Mouse (Mus musculus): Measurements from ENCODE around the gene Fut11. TPM values are rescaled to one million over a fixed set of nuclear protein-coding genes. Genes with fewer than 3 reads are reported as not detected.

The Fut11 gene
- polyA plus RNA-seq, 1 experiment from 2014 or later = 13.7 TPM

- H3K4me3 ChIP-seq (ENCODE audit: low read depth, low read length) = no peak overlapping the region
- no peak overlapping the region for H3K4me2 ChIP-seq (replicated peaks; ENCODE audit: low read depth)
- no peak overlapping the region for H3K27ac ChIP-seq (replicated peaks)
- H3K4me1 ChIP-seq (replicated peaks; ENCODE audit: control insufficient read depth, insufficient read depth) = no peaks in the 10 kb centered on the region; the same call in 1 of the 2 replicates
- 0 out of 2 replicates have a peak overlapping the region, but pooled peaks have one; percentile 31 for H3K9ac ChIP-seq (ENCODE audit: low read length)
- H3K36me3 ChIP-seq (ENCODE audit: control insufficient read depth, insufficient read depth, low read length) = peaks cover 17% of the 10 kb centered on the region
- peak; percentile 76 for DNase-seq (ENCODE audit: low spot score)
- 0 out of 2 replicates have a peak, but pooled peaks have one; percentile 12 for TF ChIP-seq CTCF (IDR thresholded peaks at IDR 0.05; ENCODE audit: low read depth)
- no peak for TF ChIP-seq EP300 (optimal IDR thresholded peaks at IDR 0.05)
- H3K27me3 ChIP-seq (ENCODE audit: control insufficient read depth, insufficient read depth, low read length) = no peaks in the 10 kb centered on the region
- WGBS = 55% methylated on average over 9 of the region's 9 CpGs
- peak; percentile 34; the same call in 1 of the 2 replicates for ATAC-seq (ENCODE audit: low FRiP score, low TSS enrichment)
- H3K9me3 ChIP-seq (ENCODE audit: control insufficient read depth, low read length) = no peaks in the 10 kb centered on the region
These were observed 46.5 kb downstream of the Fut11 start for GRCm38 (mm10) chr14:20741301-20741700.

GRCm38 (mm10) chr14:20743614-20744013 lies 48.8 kb downstream of the Fut11 start:
- Histone ChIP-seq H3K27ac (replicated peaks) (no peak overlapping the region), H3K9ac (ENCODE audit: low read length) (no peak overlapping the region), H3K27me3 (ENCODE audit: control insufficient read depth, insufficient read depth, low read length) (no peaks in the 10 kb centered on the region), H3K4me1 (replicated peaks; ENCODE audit: control insufficient read depth, insufficient read depth) (no peaks in the 10 kb centered on the region), H3K4me2 (replicated peaks; ENCODE audit: low read depth) (no peak overlapping the region), H3K4me3 (ENCODE audit: low read depth, low read length) (no peak overlapping the region), H3K9me3 (ENCODE audit: control insufficient read depth, low read length) (no peaks in the 10 kb centered on the region), H3K36me3 (ENCODE audit: control insufficient read depth, insufficient read depth, low read length) (peaks cover 21% of the 10 kb centered on the region)
- no peak for ATAC-seq (ENCODE audit: low FRiP score, low TSS enrichment)
- no peak for DNase-seq (ENCODE audit: low spot score)
- peak; percentile 38 for TF ChIP-seq CTCF (IDR thresholded peaks at IDR 0.05; ENCODE audit: low read depth)
- TF ChIP-seq EP300 (optimal IDR thresholded peaks at IDR 0.05) = no peak
- 63% methylated on average over 3 of the region's 3 CpGs for WGBS

- Histone ChIP-seq H3K4me2 (replicated peaks; ENCODE audit: low read depth) (no peak overlapping the region), H3K4me3 (ENCODE audit: low read depth, low read length) (no peak overlapping the region), H3K9ac (ENCODE audit: low read length) (no peak overlapping the region), H3K4me1 (replicated peaks; ENCODE audit: control insufficient read depth, insufficient read depth) (no peaks in the 10 kb centered on the region), H3K36me3 (ENCODE audit: control insufficient read depth, insufficient read depth, low read length) (peaks cover 15% of the 10 kb centered on the region), H3K27ac (replicated peaks) (no peak overlapping the region), H3K27me3 (ENCODE audit: control insufficient read depth, insufficient read depth, low read length) (no peaks in the 10 kb centered on the region), H3K9me3 (ENCODE audit: control insufficient read depth, low read length) (no peaks in the 10 kb centered on the region)
- 67% methylated on average over 3 of the region's 3 CpGs for WGBS
- DNase-seq (ENCODE audit: low spot score) (no peak), ATAC-seq (ENCODE audit: low FRiP score, low TSS enrichment) (no peak)
- TF ChIP-seq CTCF (IDR thresholded peaks at IDR 0.05; ENCODE audit: low read depth) (peak; percentile 58), EP300 (optimal IDR thresholded peaks at IDR 0.05) (no peak)
These were observed 52.2 kb downstream of the Fut11 start for GRCm38 (mm10) chr14:20746935-20747334.

GRCm38 (mm10) chr14:20748388-20748787 lies 53.6 kb downstream of the Fut11 start:
- Histone ChIP-seq H3K9ac (ENCODE audit: low read length) (no peak overlapping the region), H3K27ac (replicated peaks) (no peak overlapping the region), H3K4me2 (replicated peaks; ENCODE audit: low read depth) (no peak overlapping the region), H3K4me1 (replicated peaks; ENCODE audit: control insufficient read depth, insufficient read depth) (no peaks in the 10 kb centered on the region), H3K4me3 (ENCODE audit: low read depth, low read length) (no peak overlapping the region), H3K9me3 (ENCODE audit: control insufficient read depth, low read length) (no peaks in the 10 kb centered on the region), H3K36me3 (ENCODE audit: control insufficient read depth, insufficient read depth, low read length) (peaks cover 15% of the 10 kb centered on the region), H3K27me3 (ENCODE audit: control insufficient read depth, insufficient read depth, low read length) (no peaks in the 10 kb centered on the region)
- no peak for TF ChIP-seq CTCF (IDR thresholded peaks at IDR 0.05; ENCODE audit: low read depth)
- no peak for TF ChIP-seq EP300 (optimal IDR thresholded peaks at IDR 0.05)
- ATAC-seq (ENCODE audit: low FRiP score, low TSS enrichment) (no peak), DNase-seq (ENCODE audit: low spot score) (no peak)
- WGBS = 70% methylated on average over 4 of the region's 4 CpGs

- Histone ChIP-seq H3K36me3 (ENCODE audit: control insufficient read depth, insufficient read depth, low read length) (0 out of 2 replicates have a peak, but pooled peaks cover 11% of the 10 kb centered on the region), H3K4me2 (replicated peaks; ENCODE audit: low read depth) (no peak overlapping the region), H3K27ac (replicated peaks) (peak overlapping the region; percentile 24; the same call in 1 of the 2 replicates), H3K4me1 (replicated peaks; ENCODE audit: control insufficient read depth, insufficient read depth) (no peaks in the 10 kb centered on the region), H3K4me3 (ENCODE audit: low read depth, low read length) (no peak overlapping the region), H3K9me3 (ENCODE audit: control insufficient read depth, low read length) (no peaks in the 10 kb centered on the region), H3K27me3 (ENCODE audit: control insufficient read depth, insufficient read depth, low read length) (no peaks in the 10 kb centered on the region), H3K9ac (ENCODE audit: low read length) (no peak overlapping the region)
- TF ChIP-seq CTCF (IDR thresholded peaks at IDR 0.05; ENCODE audit: low read depth) (no peak), EP300 (optimal IDR thresholded peaks at IDR 0.05) (no peak)
- ATAC-seq (ENCODE audit: low FRiP score, low TSS enrichment) (peak; percentile 75), DNase-seq (ENCODE audit: low spot score) (no peak)
- WGBS = 70% methylated on average over 4 of the region's 4 CpGs
These were observed 54.8 kb downstream of the Fut11 start for GRCm38 (mm10) chr14:20749494-20750051.

- no peaks in the 10 kb centered on the region for H3K9me3 ChIP-seq (ENCODE audit: control insufficient read depth, low read length)
- H3K27me3 ChIP-seq (ENCODE audit: control insufficient read depth, insufficient read depth, low read length) = no peaks in the 10 kb centered on the region
- no peak for DNase-seq (ENCODE audit: low spot score)
- H3K4me3 ChIP-seq (ENCODE audit: low read depth, low read length) = no peak overlapping the region
- no peak overlapping the region for H3K4me2 ChIP-seq (replicated peaks; ENCODE audit: low read depth)
- TF ChIP-seq CTCF (IDR thresholded peaks at IDR 0.05; ENCODE audit: low read depth) = no peak
- TF ChIP-seq EP300 (optimal IDR thresholded peaks at IDR 0.05) = no peak
- no peak overlapping the region for H3K9ac ChIP-seq (ENCODE audit: low read length)
- ATAC-seq (ENCODE audit: low FRiP score, low TSS enrichment) = no peak
- no peaks in the 10 kb centered on the region for H3K4me1 ChIP-seq (replicated peaks; ENCODE audit: control insufficient read depth, insufficient read depth)
- 70% methylated on average over 5 of the region's 5 CpGs for WGBS
- H3K27ac ChIP-seq (replicated peaks) = no peak overlapping the region
- H3K36me3 ChIP-seq (ENCODE audit: control insufficient read depth, insufficient read depth, low read length) = peaks cover 12% of the 10 kb centered on the region
These were observed 55.7 kb downstream of the Fut11 start for GRCm38 (mm10) chr14:20750503-20750902.

Small RNAs within 50 kb of the gene (microRNA-seq; reads per million reads assigned to microRNA genes)
- gene Mir6946 = not detected

Other genes starting within 250 kb of the Fut11 start
- gene Cfap70, start 242.7 kb upstream of the Fut11 start, polyA plus RNA-seq (2015; fragmentation: Nextera tagmentation; extraction: Ambion mirVana) = 0.16 and 0.25 TPM in 2 replicates
- 82.4 and 86.3 TPM in 2 replicates for gene Anxa7, start 214.8 kb upstream of the Fut11 start, polyA plus RNA-seq (2015; fragmentation: Nextera tagmentation; extraction: Ambion mirVana)
- 0.18 and 0.38 TPM in 2 replicates for gene Mss51, start 198.1 kb upstream of the Fut11 start, polyA plus RNA-seq (2015; fragmentation: Nextera tagmentation; extraction: Ambion mirVana)
- 21.2 and 22.7 TPM in 2 replicates for gene Ppp3cb, start 148.4 kb upstream of the Fut11 start, polyA plus RNA-seq (2015; fragmentation: Nextera tagmentation; extraction: Ambion mirVana)
- 3.3 and 3.4 TPM in 2 replicates for gene Usp54, start 53.9 kb upstream of the Fut11 start, polyA plus RNA-seq (2015; fragmentation: Nextera tagmentation; extraction: Ambion mirVana)
- 0.10 TPM in 1 of 2 replicates, not detected in the other for gene Myoz1, start 38.4 kb upstream of the Fut11 start, polyA plus RNA-seq (2015; fragmentation: Nextera tagmentation; extraction: Ambion mirVana)
- gene Synpo2l, start 26.6 kb upstream of the Fut11 start, polyA plus RNA-seq (2015; fragmentation: Nextera tagmentation; extraction: Ambion mirVana) = 0.30 and 0.42 TPM in 2 replicates
- gene Sec24c, start 20.7 kb upstream of the Fut11 start, polyA plus RNA-seq (2015; fragmentation: Nextera tagmentation; extraction: Ambion mirVana) = 41.4 and 42.9 TPM in 2 replicates
- gene Chchd1, start 8.0 kb downstream of the Fut11 start, polyA plus RNA-seq (2015; fragmentation: Nextera tagmentation; extraction: Ambion mirVana) = 145 and 159 TPM in 2 replicates
- 13.6 and 13.7 TPM in 2 replicates for gene Zswim8, start 12.6 kb downstream of the Fut11 start, polyA plus RNA-seq (2015; fragmentation: Nextera tagmentation; extraction: Ambion mirVana)
- gene Ndst2, start 39.6 kb downstream of the Fut11 start, polyA plus RNA-seq (2015; fragmentation: Nextera tagmentation; extraction: Ambion mirVana) = 9.6 and 12.0 TPM in 2 replicates
- gene Camk2g, start 99.1 kb downstream of the Fut11 start, polyA plus RNA-seq (2015; fragmentation: Nextera tagmentation; extraction: Ambion mirVana) = 35.0 and 38.6 TPM in 2 replicates
- gene Plau, start 141.7 kb downstream of the Fut11 start, polyA plus RNA-seq (2015; fragmentation: Nextera tagmentation; extraction: Ambion mirVana) = 2.1 and 3.1 TPM in 2 replicates
- gene Vcl, start 234.4 kb downstream of the Fut11 start, polyA plus RNA-seq (2015; fragmentation: Nextera tagmentation; extraction: Ambion mirVana) = 52.0 and 54.5 TPM in 2 replicates

Data from stomach, postnatal 0 days (tissue).